Comparison of ENCODE assay signal across 8 mouse cellular contexts in the genomic region with DNA sequence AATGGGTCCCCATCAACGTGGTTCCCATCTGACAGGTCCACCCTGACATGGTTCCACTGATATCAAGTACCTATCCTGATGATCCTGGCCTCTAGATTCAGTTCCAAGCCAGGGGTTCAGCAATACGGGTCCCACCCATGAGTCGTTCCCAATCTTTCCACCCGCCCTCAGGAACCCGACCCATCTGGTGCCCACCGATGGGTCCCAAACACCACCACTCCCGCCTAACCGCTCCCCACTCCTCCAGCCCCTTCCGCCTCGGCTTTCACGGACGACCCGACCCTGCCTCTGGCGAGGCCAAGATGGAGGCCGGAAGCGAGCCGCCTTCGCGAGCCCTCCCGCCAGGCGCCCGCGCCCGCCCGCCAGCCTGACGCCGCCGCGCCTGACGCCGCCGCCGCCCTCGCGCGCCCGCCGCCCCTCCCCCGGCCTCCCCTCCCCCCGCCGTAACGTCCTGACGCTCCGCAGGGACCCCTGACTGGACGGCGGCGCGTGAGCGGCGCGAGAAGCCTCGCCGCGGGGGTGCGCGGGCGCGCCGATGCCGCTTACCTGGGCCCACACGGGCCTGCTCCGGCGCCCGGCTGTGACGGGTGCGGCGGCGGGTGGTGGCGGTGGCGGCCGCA. TPM values are rescaled to one million over a fixed set of nuclear protein-coding genes. Genes with fewer than 3 reads are reported as not detected.
DNase-seq lines count a peak whose midpoint lies in the region; ATAC-seq lines count a peak whose summit lies in the region.

No protein-coding gene starts in this region.

- H3K36me3 ChIP-seq in kidney, embryonic 16.5 days (ENCODE audit: insufficient read depth, low read length), result peaks cover 11% of the 10 kb centered on the region; the same call in 1 of the 2 replicates
- H3K36me3 ChIP-seq in liver, embryonic 13.5 days, result peaks cover 26% of the 10 kb centered on the region
- no peaks in the 10 kb centered on the region for H3K36me3 ChIP-seq in stomach, embryonic 14.5 days (ENCODE audit: control insufficient read depth, insufficient read depth, low read length)

- peak overlapping the region; percentile 75 for H3K4me2 ChIP-seq in kidney, embryonic 16.5 days (replicated peaks; ENCODE audit: low read depth, low read length)
- H3K4me2 ChIP-seq in liver, embryonic 13.5 days, result peak overlapping the region; percentile 79
- H3K4me2 ChIP-seq in stomach, embryonic 14.5 days (replicated peaks; ENCODE audit: low read depth, low read length), result peak overlapping the region; percentile 76

- ATAC-seq in kidney, embryonic 16.5 days (ENCODE audit: low FRiP score, low TSS enrichment), result peak; percentile 88
- ATAC-seq in liver, embryonic 13.5 days (ENCODE audit: low read depth), result peak; percentile 84
- ATAC-seq in stomach, embryonic 14.5 days (ENCODE audit: insufficient number of reproducible peaks, insufficient read depth, low FRiP score, low read depth), result peak; percentile 86

- no peaks in the 10 kb centered on the region for H3K9me3 ChIP-seq in kidney, embryonic 16.5 days (ENCODE audit: low read length)
- H3K9me3 ChIP-seq in liver, embryonic 13.5 days (replicated peaks), result no peaks in the 10 kb centered on the region
- H3K9me3 ChIP-seq in stomach, embryonic 14.5 days (ENCODE audit: control insufficient read depth, low read depth, low read length), result no peaks in the 10 kb centered on the region

- peaks cover 11% of the 10 kb centered on the region for H3K4me1 ChIP-seq in kidney, embryonic 16.5 days (ENCODE audit: insufficient read depth, low read length)
- H3K4me1 ChIP-seq in liver, embryonic 13.5 days (replicated peaks), result peaks cover 47% of the 10 kb centered on the region
- peaks cover 12% of the 10 kb centered on the region; the same call in 1 of the 2 replicates for H3K4me1 ChIP-seq in stomach, embryonic 14.5 days (ENCODE audit: control insufficient read depth, insufficient read depth, low read length)

- peak overlapping the region; percentile 75 for H3K4me3 ChIP-seq in kidney, embryonic 16.5 days (ENCODE audit: low read length)
- H3K4me3 ChIP-seq in liver, embryonic 13.5 days (replicated peaks), result peak overlapping the region; percentile 80
- peak overlapping the region; percentile 68 for H3K4me3 ChIP-seq in stomach, embryonic 14.5 days (ENCODE audit: low read depth, low read length)

- WGBS in kidney, embryonic 16.5 days, result under 1% methylated on average over 49 of the region's 71 CpGs
- WGBS in liver, embryonic 13.5 days (ENCODE audit: insufficient replicate concordance), result under 1% methylated on average over 45 of the region's 71 CpGs
- under 1% methylated on average over 48 of the region's 71 CpGs for WGBS in stomach, embryonic 14.5 days

- no peaks in the 10 kb centered on the region for H3K27me3 ChIP-seq in kidney, embryonic 16.5 days (ENCODE audit: insufficient read depth, low read length)
- H3K27me3 ChIP-seq in liver, embryonic 13.5 days, result no peaks in the 10 kb centered on the region
- no peaks in the 10 kb centered on the region for H3K27me3 ChIP-seq in stomach, embryonic 14.5 days (ENCODE audit: control insufficient read depth, insufficient read depth, low read length)

- peak overlapping the region; percentile 95 for H3K27ac ChIP-seq in kidney, embryonic 16.5 days (ENCODE audit: low read length)
- H3K27ac ChIP-seq in liver, embryonic 13.5 days, result peak overlapping the region; percentile 91
- peak overlapping the region; percentile 94 for H3K27ac ChIP-seq in stomach, embryonic 14.5 days (ENCODE audit: low read length)

- peak overlapping the region; percentile 96 for H3K9ac ChIP-seq in kidney, embryonic 16.5 days (replicated peaks; ENCODE audit: low read length)
- H3K9ac ChIP-seq in liver, embryonic 13.5 days, result peak overlapping the region; percentile 90
- H3K9ac ChIP-seq in stomach, embryonic 14.5 days (replicated peaks; ENCODE audit: low read depth, low read length), result peak overlapping the region; percentile 71

- peak; percentile 66 to 74 for DNase-seq in left cerebral cortex, adult 18-20 months (ENCODE audit: low spot score in 2 of 2)
- no peak for DNase-seq in left cerebral cortex, adult 9 months (ENCODE audit: low spot score in 2 of 2)
- DNase-seq in embryo, embryonic 11.5 days (ENCODE audit: low read depth, low spot score), result peak; percentile 66
- DNase-seq in heart, adult 18-20 months, result peak; percentile 88 to 90
- DNase-seq in liver, embryonic 13.5 days, result peak; percentile 76
- DNase-seq in natural killer cell, adult 2 months (ENCODE audit: low spot score in 2 of 2), result peak; percentile 69 to 78

RNA-seq across cellular contexts. Expression of a gene that starts 0.4 kb away (rescaled TPM):
- total RNA-seq in left cerebral cortex, adult 18-20 months (2021), result 10 to 100 TPM; 23.9 to 25.8 TPM
- total RNA-seq in heart, adult 18-20 months (2021), result 1 to 10 TPM; 8.9 to 9.5 TPM
- polyA plus RNA-seq in kidney, embryonic 16.5 days (2015; fragmentation: Nextera tagmentation; extraction: Ambion mirVana), result 15.7 and 18.7 TPM in 2 replicates
- 8.1 and 9.3 TPM in 2 replicates for polyA plus RNA-seq in liver, embryonic 13.5 days (2015; fragmentation: Nextera tagmentation; extraction: Ambion mirVana)
- polyA plus RNA-seq in stomach, embryonic 14.5 days (2014; fragmentation: Nextera tagmentation; extraction: Ambion mirVana), result 14.6 and 15.4 TPM in 2 replicates

RNA-seq across cellular contexts. Expression of a gene that starts 26.9 kb away (rescaled TPM):
- 100 to 1,000 TPM; 647 to 666 TPM for total RNA-seq in left cerebral cortex, adult 18-20 months (2021)
- total RNA-seq in heart, adult 18-20 months (2021), result under 1 TPM in 1 of 2 experiments, not detected in 1; 0.41 TPM
- polyA plus RNA-seq in kidney, embryonic 16.5 days (2015; fragmentation: Nextera tagmentation; extraction: Ambion mirVana), result 3.7 and 7.7 TPM in 2 replicates
- polyA plus RNA-seq in liver, embryonic 13.5 days (2015; fragmentation: Nextera tagmentation; extraction: Ambion mirVana), result 0.60 and 0.91 TPM in 2 replicates
- 51.9 and 54.8 TPM in 2 replicates for polyA plus RNA-seq in stomach, embryonic 14.5 days (2014; fragmentation: Nextera tagmentation; extraction: Ambion mirVana)

RNA-seq across cellular contexts. Expression of a gene that starts 32.1 kb away (rescaled TPM):
- total RNA-seq in left cerebral cortex, adult 18-20 months (2021), result 10 to 100 TPM; 24.9 to 34.5 TPM
- 10 to 100 TPM in 1 of 2 experiments, 1 to 10 TPM in 1; 7.2 to 11.3 TPM for total RNA-seq in heart, adult 18-20 months (2021)
- polyA plus RNA-seq in kidney, embryonic 16.5 days (2015; fragmentation: Nextera tagmentation; extraction: Ambion mirVana), result 51.2 and 57.9 TPM in 2 replicates
- 24.5 and 26.2 TPM in 2 replicates for polyA plus RNA-seq in liver, embryonic 13.5 days (2015; fragmentation: Nextera tagmentation; extraction: Ambion mirVana)
- 48.3 and 57.3 TPM in 2 replicates for polyA plus RNA-seq in stomach, embryonic 14.5 days (2014; fragmentation: Nextera tagmentation; extraction: Ambion mirVana)

RNA-seq across cellular contexts. Expression of a gene that starts 45.6 kb away (rescaled TPM):
- 1 to 10 TPM; 2.7 to 3.2 TPM for total RNA-seq in left cerebral cortex, adult 18-20 months (2021)
- 10 to 100 TPM in 1 of 2 experiments, 1 to 10 TPM in 1; 8.4 to 11.1 TPM for total RNA-seq in heart, adult 18-20 months (2021)
- polyA plus RNA-seq in kidney, embryonic 16.5 days (2015; fragmentation: Nextera tagmentation; extraction: Ambion mirVana), result 1.9 and 2.0 TPM in 2 replicates
- 1.3 and 1.5 TPM in 2 replicates for polyA plus RNA-seq in liver, embryonic 13.5 days (2015; fragmentation: Nextera tagmentation; extraction: Ambion mirVana)
- polyA plus RNA-seq in stomach, embryonic 14.5 days (2014; fragmentation: Nextera tagmentation; extraction: Ambion mirVana), result 1.5 and 1.9 TPM in 2 replicates

Comparison
In these comparisons a context has a peak if more than half of its experiments do, and no peak if none do; other contexts are left out.
1. DNase-seq: peak in left cerebral cortex, adult 18-20 months (2 of 2), embryo, embryonic 11.5 days (single experiment), heart, adult 18-20 months (2 of 2), liver, embryonic 13.5 days (single experiment) and natural killer cell, adult 2 months (2 of 2); none in left cerebral cortex, adult 9 months (0 of 2).
2. Peak in every context shown above with its lines, with median percentiles within 50 percentile points of each other: ATAC-seq, H3K27ac ChIP-seq, H3K4me2 ChIP-seq, H3K4me3 ChIP-seq and H3K9ac ChIP-seq.